Mouse (Mus musculus): ENCODE measurements at regions not wholly inside any gene's neighbourhood (a gene's known extent, or its start where the extent isn't known, plus 50 kb on each side); places are given as distances from the start of the nearest gene placed in this dataset.
A peak's percentile ranks its signal among the peaks of the same experiment; 100 is the strongest.

DNA sequence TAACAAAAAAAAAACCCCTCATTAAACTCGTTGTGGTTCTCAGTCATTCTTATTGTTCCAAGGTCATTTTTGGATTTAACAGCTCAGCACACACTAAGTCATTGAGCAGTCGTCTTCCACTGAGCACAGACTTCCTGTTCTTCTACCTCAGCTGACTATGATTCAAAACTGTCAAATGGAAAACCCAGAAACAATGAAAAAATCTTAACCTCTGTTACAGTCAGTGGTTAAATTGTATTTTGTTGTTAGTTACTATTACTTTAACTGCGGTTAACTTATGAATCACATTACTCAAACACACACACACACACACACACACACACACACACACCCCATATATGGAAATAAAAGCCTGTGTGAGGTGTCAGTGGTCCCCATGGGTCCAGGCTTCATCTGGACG, 92.5 kb upstream of the Trpm1 start:
- ATAC-seq (replicated peaks; ENCODE audit: low FRiP score, poor library complexity, severe bottlenecking): no peak

DNA sequence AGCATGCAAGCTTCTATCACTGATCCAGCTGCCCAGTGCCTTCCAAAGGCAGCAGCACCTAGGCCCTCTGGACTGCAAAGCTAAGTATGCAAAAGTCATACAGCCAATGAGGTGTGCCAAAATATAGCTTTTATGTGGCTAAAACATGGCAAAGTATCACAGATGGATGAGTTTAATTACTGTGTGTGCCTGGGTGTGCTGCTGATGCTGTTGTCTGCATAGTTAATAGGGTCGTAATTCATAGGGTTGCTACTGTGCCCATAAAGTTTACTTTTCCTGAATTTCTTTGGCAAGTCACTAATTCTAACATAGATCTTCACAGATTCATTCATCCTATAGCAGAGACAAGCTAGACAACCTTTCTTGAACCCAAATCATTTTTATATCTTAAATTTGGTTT, 93.1 kb upstream of the Trpm1 start:
- ATAC-seq (replicated peaks; ENCODE audit: low FRiP score, poor library complexity, severe bottlenecking): no peak

DNA sequence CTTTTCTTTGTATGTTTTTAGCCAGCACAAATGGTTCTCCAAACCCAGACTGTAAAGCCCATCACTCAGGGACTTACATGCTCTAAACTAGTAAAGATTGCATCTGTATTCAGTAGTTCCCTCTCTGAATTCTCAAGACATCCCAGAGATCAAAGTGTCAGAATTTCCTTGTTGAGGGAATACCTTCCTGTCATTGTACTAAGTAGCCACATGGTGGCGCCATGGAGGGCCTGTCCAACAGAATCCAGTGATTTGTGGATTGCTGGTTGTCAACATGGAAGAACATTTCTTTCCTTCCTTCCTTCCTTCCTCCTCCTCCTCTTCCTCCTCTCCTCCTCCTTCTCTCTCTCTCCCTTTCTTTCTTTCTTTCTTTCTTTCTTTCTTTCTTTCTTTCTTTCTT, 93.6 kb upstream of the Trpm1 start:
- ATAC-seq (replicated peaks; ENCODE audit: low FRiP score, poor library complexity, severe bottlenecking): no peak

DNA sequence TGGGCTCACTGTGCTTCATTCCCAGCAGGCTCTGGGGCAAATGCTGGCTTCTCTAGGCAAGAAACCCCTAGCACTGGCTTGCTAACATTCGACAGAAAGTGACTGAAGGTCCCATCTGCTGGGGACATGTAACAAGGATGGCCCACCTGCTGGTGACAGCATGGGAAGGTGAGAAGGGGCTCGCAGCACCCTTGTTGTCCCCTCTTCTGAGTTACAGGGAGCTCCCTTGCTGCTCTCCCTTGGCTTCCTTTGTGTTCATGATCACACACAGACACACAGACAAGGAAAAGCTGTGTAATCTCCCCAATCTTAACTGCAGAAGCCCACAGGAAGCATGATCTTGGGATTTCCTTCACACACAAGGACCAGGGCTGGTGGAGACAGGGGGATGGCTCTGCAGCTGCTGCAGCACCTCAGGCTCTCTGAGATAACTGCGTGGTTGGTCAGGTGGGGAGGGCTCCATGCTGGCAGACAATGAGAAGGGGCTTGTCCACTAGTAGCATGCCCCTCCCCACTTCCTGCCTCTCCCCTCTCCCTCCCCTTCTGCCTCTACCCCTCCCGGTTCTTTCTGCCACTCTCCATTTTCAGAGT, 95.3 kb upstream of the Trpm1 start:
- peak; percentile 23 for ATAC-seq (replicated peaks; ENCODE audit: low FRiP score, poor library complexity, severe bottlenecking)

DNA sequence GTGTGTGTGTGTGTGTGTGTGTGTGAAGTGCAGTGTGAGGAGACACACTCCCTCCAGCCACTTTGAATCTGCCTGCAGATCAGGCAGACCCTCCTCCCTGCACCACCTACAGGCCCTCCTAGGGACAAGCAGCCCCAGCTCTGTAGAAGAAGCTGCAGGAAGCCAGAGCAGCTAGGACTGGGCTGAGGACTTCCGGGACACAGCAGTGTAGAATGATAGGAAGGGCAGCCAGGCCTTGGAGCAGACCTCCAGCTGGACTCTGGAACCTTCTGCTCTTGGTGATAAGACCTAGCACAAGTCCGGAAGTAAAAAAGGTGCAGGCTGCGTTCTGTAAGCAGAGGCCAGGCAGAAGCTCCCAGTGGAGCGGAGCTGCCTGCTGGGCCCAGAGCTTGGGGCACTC, 95.8 kb upstream of the Trpm1 start:
- peak; percentile 93 for ATAC-seq (replicated peaks; ENCODE audit: low FRiP score, poor library complexity, severe bottlenecking)

DNA sequence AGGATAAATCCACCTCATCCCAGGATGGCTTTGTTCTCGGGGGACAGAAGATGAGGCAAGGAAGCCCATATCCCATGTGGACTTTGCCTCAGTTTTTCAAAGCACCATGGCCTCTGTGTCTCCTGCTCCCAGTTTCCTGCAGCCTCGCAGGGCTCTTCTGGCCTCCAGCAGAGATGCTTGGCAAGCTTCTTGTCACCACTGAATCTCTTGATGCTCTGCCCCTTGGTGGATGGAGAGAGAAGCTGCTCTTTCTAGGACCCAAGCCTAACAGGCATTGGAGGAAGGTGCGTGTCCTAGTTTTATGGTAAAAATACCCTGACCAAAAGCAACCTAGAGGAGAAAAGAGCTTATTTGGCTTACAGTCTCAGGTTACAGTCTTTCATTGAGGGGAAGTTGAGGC, 97.1 kb upstream of the Trpm1 start:
- no peak for ATAC-seq (replicated peaks; ENCODE audit: low FRiP score, poor library complexity, severe bottlenecking)

DNA sequence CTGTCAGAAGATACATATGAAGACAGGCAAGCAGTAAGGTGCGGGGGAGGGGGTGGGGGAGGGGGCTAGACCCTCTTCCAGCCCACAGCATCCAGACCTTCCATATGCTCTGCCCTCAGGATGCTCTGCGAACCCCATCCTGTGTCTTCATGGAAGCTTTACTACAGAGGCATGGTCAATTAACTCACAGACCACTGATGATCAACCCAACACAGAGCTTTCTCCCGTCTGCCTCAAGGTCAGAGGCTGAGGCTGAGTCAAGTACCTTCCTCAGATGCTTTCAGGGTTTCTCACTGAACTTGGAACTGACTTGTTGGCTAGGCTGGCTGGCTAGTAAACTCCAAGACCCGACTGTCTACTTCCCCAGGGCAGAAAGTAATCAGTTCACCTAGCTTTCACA, 98.6 kb upstream of the Trpm1 start:
- ATAC-seq (replicated peaks; ENCODE audit: low FRiP score, poor library complexity, severe bottlenecking): no peak

DNA sequence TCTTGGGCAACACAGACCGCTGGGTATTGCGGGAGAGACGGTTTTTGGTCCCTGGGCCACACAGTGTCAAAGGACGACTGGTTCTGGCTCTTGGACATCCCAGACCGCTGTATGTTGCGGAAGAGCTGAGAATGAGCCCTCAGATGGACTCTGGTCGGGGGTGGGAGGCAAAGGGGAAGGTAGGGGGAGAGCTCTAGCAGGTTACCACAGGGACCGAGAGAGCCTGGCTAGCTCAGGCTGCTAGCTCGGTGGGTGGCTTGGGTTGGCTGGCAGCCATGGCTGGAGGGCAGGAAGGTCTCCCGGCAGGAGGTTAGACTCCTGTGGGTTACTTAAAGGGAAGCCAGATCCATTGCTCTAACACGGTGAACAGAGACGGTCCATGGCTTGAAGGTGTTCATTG, 99.9 kb upstream of the Trpm1 start:
- no peak for ATAC-seq (replicated peaks; ENCODE audit: low FRiP score, poor library complexity, severe bottlenecking)

DNA sequence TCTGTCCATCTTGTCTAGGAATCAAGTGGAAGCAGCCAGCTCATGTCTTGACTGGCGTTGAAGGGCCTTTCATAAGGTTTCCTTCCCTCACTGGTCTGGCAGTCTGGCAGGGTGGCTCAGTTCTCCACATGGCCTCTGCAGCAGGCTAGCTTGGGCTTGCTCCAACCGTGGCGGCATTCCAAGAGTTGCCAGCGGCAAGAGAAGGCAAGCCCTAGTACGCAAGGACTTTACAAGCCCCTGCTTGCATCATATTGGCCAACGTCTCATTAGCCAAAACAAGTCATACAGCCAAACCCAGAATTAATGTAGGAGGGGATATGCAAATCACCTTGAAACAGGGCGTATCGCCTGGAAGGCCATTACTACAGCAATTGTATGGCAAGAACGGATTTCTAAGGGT, 101.2 kb upstream of the Trpm1 start:
- no peak for ATAC-seq (replicated peaks; ENCODE audit: low FRiP score, poor library complexity, severe bottlenecking)

DNA sequence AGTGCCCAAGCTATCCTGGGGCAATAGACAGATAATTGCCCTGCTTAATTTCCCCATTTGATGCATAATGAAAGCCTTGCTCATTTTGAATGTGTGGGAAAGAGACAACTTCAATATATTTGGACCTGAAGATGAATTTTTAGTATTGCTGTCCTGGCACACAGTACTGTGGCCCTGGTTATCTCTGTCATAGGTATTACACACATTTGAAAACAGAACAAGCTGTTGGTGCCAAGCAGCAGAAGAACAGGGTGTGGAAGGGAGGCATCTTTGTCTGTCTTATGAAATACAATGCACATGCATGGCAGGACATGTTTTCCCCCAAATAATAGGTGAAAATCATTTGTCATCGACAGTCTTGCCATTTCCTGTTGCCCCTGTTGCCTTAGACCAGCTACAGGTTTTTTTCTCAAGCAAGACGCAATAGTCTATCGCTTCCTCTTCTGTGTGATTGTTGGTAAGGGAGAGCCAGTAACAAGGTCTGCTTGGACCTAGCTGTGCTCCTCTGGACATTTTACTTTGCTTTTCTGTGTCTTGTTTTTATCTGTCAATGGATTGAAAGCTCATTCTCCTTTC, 102.7 kb upstream of the Trpm1 start:
- ATAC-seq (replicated peaks; ENCODE audit: low FRiP score, poor library complexity, severe bottlenecking): no peak

DNA sequence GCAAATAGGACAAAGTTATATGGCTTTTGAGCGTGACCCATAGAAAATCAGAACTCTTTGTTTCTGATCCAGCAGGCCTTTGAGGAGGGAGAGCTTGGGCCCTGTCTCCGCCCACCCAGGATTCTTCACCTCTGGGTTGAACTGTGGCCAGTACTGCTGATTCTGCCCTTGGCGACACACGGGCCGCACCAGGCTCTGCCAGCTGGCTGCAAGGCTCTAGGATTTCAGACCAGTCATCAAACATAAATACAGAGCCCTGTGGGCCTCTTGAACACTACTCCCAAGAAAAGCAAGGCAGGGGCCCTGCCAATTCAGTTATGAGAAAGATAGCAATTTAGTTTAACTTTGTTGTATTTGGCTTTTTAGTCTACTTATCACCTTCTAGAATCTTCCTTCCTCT, 103.4 kb upstream of the Trpm1 start:
- ATAC-seq (replicated peaks; ENCODE audit: low FRiP score, poor library complexity, severe bottlenecking): no peak

DNA sequence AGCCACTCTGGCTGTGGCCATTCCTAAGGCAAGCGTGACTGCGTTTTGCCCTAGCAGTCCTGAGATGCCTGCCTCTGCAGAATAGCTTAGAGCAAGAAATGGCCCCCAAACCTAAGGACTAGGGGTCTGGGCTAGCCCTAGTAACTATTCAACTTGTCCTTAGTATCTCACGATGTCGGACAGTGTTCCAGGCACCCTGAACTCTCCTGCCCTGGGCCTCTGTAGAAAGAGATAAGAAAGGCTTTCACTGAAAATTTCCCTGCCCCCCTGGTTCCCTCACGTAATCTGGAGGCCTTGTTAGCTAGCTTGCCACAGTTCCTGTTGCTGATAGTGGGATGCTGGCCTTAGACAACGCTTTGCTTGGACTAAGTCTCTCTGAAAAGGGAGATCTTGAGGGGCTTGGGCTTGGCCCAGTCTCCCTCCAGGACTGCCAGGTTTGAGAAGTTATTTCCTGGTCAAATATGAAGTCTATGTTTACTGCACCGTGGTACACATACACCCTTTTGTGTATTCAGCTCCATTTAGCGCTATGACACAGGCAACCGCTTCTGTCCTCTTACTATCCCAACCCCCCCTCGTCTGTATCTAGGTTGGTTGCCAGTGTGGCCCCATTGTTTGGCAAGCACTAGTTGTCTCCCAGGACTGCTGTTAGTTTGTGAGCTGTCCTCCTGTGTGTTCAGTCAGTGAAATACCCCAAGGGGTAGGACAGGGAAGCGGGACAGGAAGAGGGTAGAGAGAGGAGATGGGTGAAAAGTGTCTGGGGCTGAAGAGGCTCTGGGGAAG, 104.3 kb upstream of the Trpm1 start:
- peak; percentile 80 for ATAC-seq (replicated peaks; ENCODE audit: low FRiP score, poor library complexity, severe bottlenecking)

DNA sequence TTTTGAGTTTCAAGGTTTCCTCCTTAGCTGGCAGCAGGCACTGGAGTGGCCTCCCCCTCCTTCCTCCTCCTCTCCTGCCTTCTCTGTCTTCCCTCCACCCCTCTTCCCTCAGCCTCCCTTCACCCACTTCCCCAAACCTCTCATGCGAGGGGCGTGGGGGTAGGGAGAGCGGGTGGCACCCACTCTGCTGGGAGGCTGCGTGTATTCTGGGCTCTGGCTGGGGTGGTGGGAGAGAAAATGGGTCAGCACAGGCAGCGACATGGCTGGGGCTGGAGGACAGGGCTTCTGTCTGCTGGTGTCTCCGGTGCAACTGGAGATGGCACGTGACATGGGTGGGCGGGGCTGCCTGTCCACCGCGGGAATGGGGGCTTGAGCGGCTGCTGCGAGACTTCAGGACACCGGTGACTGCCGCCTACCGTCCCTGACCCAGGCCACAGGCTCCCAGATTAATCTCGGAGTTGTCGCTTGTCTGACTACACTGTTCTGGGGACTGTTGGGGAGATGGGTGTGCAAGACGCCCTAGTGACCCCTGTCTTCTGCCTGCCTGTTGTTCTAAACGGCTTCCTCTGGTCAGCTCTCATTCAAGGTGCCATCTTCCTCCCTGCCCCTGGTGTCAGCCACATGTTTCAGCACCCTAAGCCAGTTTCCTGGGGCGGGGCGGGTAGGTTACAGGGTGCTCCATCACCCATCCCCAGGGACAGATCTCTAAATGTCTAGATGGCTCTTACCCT, 105.0 kb upstream of the Trpm1 start:
- ATAC-seq (replicated peaks; ENCODE audit: low FRiP score, poor library complexity, severe bottlenecking): peak; percentile 85

DNA sequence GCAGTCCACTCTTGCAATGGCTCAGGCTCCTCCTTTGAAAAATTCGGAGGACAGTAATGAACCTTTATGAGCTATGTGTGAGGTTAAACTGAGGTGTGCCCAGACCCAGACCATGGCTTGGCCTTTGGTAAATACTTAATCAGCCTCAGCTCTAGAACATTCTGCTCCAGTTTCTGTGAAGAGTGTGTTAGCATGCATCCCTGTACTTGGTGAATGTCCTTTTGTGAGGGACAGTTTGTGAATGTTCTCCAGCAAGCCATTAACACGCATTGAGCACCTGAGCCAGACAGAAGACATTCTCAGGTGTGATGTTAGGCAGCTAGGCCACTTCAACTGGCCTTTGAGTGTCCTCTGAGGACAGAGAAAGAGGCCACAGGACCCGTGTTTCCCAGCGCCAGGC, 105.8 kb upstream of the Trpm1 start:
- ATAC-seq (replicated peaks; ENCODE audit: low FRiP score, poor library complexity, severe bottlenecking): no peak

DNA sequence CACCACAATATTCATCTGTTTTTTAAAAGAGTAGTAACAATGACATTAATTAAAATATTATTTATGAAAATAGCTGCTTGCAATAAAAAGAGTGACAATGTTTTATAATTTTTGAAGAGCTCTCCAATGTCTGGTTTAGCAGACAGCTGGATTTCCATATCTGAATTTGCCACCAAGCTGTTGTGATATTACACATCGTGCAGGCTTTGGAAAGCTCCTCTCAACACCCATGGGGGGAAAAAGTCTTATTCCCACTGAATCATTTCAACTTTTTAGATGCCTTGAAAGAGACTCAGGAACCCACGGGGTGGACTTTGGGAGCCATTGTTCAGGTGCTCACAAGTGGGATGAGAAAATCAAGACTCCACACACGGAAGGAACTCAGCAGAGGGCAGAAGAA, 106.6 kb upstream of the Klf13 start:
- ATAC-seq (replicated peaks; ENCODE audit: low FRiP score, poor library complexity, severe bottlenecking): no peak

DNA sequence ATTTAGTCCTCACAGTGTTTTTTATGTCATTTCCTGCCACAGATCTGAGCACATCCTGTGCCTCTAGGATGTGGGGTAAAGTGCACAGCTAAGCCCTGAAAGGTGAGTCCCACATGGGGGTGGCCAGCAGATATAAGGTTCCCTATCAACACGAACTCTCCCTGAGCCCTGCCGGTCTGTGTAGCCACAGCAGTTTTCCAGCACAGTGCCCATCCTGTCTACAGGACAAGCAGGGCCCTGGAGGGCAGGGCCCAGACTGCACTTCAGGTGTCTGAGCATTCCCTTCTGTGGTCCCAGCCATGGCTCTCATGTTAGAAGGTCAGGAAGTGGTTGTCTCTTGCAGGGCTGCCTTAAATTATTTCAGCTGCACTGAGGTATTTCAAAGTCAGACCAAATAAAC, 104.3 kb upstream of the Klf13 start:
- no peak for ATAC-seq (replicated peaks; ENCODE audit: low FRiP score, poor library complexity, severe bottlenecking)

DNA sequence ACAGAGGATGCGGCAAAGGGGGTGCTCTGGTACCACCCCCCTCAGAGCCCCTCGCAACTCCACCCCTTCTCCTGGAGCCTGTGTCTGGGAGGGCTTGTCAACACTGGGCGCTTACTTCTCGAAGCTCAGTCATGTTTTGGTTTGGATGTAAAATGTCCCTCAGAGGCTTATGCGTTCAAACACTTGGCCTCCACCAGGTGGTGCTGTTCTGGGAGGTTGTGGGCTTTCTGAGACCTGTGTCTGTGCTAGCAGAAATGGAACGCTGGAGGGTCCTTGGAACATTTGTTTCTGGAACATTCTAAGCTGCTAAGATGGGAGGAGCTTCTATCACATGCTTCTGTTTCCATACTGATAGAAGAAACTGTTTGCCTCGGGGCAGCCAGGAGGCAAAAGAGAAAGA, 102.6 kb upstream of the Klf13 start:
- no peak for ATAC-seq (replicated peaks; ENCODE audit: low FRiP score, poor library complexity, severe bottlenecking)

DNA sequence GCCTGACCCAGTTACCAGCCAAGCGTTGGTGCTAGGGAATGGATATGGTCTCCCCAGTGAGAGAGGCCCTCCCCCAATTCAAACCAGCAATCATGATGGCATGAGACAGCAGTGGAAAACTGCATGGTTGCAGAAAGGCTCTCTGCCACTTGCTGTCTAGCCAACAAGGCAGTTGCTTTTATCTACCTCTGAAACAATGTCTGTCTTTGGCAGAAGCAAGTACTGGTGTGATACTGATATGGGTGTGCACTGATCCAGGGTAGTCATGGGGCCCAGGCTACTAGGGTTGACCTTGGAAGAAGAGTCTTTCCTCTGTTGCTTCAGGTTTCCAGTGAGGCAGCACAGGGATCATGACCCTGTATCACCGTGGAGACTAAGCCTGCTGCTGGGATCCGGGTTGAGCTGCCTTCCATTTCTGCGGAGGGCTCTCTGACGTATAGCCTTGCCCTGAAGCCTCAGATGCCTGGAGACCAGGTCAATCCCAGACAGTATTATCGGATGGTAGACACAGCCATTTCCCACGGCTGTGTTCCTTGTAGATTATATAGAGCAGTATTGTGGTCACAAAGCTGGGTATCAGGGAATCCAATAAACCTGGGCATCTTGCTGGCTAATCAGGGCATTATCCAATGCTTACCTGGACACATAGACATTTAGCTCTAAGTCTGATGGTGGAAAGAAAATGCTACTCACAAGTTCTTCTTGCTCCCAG, 101.5 kb upstream of the Klf13 start:
- peak; percentile 36; the same call in 1 of the 2 replicates for ATAC-seq (replicated peaks; ENCODE audit: low FRiP score, poor library complexity, severe bottlenecking)

DNA sequence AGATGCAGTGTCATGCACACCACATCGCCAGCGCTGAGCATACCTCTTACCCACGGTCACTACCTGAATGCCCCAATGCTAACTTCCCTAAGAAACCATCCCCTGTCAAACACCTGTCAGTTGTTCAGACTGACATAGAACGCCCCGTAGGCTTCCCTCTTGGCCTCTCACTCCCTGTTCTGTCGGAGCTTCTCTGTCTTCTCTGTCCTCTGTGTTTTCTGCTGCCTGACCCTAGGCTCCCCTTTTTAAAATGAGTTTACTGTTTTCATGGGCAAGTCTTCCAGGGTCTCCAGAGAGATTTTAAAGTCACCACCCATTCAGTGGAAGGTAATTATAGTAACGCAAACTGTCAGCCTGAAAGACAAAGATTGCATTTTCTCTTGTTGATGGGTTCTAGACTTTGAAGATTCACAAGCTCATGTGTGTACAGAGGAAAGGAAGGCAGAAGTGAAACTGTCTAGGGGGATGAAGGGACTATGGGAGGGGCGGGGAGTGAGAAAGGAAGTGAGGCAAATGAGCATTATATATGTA, 99.1 kb upstream of the Klf13 start:
- no peak for ATAC-seq (replicated peaks; ENCODE audit: low FRiP score, poor library complexity, severe bottlenecking)

DNA sequence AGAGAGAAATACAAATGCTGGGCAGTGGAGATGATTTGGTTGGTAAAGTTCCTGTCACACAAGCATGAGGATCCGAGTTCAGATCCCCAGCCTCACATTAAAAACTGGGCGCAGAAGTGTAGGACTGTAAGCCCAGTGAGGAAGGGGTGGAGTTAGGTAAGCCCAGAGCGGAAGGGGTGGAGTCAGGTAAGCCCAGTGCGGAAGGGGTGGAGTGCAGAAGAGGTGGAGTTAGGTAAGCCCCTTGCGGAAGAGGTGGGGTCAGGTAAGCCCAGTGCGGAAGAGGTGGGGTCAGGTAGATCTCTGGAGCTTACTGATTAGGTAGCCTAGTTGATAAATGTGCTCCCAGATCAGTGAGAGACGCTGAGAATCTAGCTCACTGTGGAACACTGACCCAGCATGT, 97.4 kb upstream of the Klf13 start:
- peak; percentile 49; the same call in 1 of the 2 replicates for ATAC-seq (replicated peaks; ENCODE audit: low FRiP score, poor library complexity, severe bottlenecking)

Measured in erythroblast, adult 5-6 weeks (primary cell).